Mouse (Mus musculus) stomach, postnatal 0 days (tissue): ENCODE data around the gene Mmrn2.

ENCODE experiments used
- CTCF ChIP-seq: IDR thresholded peaks from 2 replicates; pipeline ENCODE4 v1.5.1; 2016; ENCODE audit warnings: antibody characterized with exemption, low read depth, mild to moderate bottlenecking, moderate library complexity
- EP300 ChIP-seq: optimal IDR thresholded peaks from 2 replicates; pipeline ENCODE3; 2016; ENCODE audit warnings: antibody characterized with exemption

- no peak for TF ChIP-seq EP300
- TF ChIP-seq CTCF = no peak
Measured at GRCm38 (mm10) chr14:34440526-34441066, 65.3 kb downstream of the Mmrn2 start.
